Mouse (Mus musculus) urinary bladder, adult 2 months (tissue): Measurements from ENCODE around the gene Mdm2. TPM values are rescaled to one million over a fixed set of nuclear protein-coding genes. Genes with fewer than 3 reads are reported as not detected.
"Not testable (repeated sequence)": the region's sequence is repeated elsewhere in the genome, so short reads cannot be mapped to it uniquely, and the experiment has no call there.

Experiments used
- DNase-seq: peaks from one replicate; pipeline ENCODE4 v3.0.0; 2022; ENCODE audit warnings: low spot score
- polyA plus RNA-seq: library from polyadenylated mRNA; depleted of rRNA; stranded (reverse); fragments of >200 nt; gene quantifications from 2 replicates; pipeline ENCODE4 v1.2.3, GENCODE M21; 2012

Mdm2 gene
- polyA plus RNA-seq, 1 experiment = 70.2 TPM

- no peak for DNase-seq
Observed at GRCm38 (mm10) chr10:117732962-117733592, 22.5 kb upstream of the Mdm2 start.

DNA sequence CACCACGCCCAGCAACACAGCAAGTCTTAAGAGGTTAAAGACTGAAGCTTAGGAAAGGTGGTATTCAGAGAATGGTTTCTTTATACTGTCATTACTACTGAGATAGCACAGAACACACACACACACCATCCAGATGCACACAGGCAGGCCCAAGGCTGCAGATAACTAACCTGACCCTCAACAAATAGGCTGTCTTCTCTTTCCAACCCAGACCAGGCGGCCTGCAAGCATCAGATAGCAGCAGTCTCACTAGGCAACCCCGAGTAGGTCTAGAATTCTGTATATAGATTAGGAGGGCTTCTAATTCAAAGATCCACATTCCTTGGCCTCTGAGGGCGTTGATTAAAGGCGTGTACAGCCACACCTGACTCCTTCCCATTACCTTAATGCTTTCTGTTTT is 21.6 kb upstream of the Mdm2 start:
- no peak for DNase-seq

DNA sequence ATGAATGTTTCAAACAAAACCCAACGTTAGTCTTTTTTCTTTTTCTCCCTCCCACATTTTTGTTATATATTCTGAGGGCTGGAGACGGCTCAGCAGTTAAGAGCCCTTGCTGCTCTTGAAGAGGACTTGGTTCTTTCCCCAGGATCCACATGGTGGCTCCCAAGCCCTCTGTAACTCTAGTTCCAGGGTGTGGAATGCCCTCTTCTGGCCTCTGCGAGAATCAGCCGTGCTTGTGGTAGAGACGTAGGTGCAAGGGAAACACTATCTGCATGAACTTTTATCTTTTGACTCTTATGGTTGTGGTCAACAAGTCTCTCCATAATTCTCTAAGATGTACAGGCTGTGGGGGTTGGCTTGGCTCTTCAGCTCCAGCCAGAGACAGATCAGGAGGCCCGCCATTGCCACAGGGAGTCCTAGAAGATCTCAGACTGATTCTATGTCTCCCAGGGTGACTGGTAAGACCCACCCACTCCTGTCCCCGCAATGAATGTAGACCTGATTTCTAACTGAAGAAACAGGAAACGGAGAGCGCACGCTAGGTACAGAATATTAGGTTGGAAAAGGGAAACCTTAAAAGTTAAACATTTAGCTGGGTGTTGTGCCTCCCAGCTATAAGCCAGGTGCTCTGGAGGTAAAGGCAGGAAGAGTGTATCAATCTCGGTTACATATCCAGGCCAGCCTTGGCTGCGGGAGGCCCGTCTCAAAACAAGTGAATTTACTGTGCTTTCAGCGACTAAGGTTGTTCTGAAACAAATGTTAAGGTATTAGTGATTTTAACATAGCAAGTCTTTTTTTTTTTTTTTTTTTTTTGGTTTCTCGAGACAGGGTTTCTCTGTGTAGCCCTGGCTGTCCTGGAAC is 20.9 kb upstream of the Mdm2 start:
- DNase-seq = no peak

GRCm38 (mm10) chr10:117730637-117731203 is 20.2 kb upstream of the Mdm2 start:
- DNase-seq = no peak

DNA sequence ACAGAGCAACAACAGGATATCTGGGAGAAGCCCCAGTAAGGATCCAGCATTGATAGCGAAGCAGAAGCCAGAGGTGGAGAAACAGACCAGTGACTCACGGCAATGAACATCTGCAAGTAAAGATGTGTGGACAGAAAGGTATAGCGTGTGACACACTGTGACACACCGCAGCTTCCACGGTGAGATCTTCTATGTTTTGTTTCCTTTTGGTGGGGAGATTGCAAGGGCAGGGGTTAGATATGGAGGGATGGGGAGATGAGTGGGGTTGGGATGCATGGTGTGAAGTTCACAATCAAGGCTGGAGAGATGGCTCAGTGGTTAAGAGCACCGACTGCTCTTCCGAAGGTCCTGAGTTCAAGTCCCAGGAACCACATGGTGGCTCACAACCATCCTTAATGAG is 19.6 kb upstream of the Mdm2 start:
- DNase-seq = no peak

DNA sequence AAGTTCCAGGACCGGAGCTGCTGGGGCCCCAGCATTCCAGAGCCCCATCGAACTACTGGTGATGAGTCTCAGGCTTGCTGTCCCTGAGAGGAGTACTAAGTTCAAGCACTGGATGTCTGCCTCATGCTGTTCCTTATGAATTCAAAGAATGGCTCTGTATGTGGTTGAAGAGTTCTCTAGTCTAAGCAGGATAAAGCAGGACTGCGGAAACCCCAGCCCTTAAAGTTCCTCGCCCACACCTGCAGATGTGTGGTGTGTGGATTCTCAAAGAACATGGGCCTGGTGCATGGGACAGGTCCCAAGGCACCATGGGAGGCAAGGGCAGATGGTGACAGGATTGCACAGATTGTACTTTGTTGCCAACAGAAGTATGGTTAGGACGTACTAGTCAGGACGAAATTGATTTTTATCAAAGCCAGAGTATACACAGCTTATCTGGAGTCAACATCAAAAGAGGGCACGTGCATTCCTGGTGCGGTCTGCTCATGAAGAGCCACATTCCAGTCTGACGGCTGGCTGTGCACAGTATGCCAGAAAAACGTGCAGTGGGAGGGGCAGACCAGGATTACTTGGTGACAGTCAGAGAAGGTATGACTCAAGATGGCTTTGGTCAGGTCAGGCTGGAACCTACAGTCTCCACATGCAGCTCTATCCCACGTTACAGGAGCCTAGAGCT is 18.7 kb upstream of the Mdm2 start:
- DNase-seq = no peak

GRCm38 (mm10) chr10:117728574-117728973 is 18.0 kb upstream of the Mdm2 start:
- no peak for DNase-seq

- no peak for DNase-seq
Observed at GRCm38 (mm10) chr10:117727518-117728110, 17.1 kb upstream of the Mdm2 start.

DNA sequence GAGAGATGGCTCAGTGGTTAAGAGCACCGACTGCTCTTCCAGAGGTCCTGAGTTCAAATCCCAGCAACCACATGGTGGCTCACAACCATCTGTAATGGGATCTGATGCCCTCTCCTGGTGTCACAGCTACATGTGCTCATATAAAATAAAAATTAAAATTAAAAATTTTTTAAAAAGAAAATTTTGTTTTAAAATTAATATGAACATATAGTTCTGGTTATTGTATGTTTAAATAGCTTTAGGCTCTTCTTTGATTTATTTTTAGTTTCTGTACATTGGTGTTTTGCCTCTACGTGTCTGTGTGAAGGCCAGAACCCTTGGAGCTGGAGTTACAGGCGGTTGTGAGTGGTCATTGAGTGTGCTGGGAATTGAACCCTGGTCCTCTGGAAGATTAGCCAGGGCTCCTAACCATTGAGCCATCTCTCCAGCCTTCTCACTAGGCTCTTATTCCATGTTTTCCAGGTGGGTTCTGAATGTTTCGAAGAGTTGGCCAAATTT is 16.4 kb upstream of the Mdm2 start:
- DNase-seq = no peak

DNA sequence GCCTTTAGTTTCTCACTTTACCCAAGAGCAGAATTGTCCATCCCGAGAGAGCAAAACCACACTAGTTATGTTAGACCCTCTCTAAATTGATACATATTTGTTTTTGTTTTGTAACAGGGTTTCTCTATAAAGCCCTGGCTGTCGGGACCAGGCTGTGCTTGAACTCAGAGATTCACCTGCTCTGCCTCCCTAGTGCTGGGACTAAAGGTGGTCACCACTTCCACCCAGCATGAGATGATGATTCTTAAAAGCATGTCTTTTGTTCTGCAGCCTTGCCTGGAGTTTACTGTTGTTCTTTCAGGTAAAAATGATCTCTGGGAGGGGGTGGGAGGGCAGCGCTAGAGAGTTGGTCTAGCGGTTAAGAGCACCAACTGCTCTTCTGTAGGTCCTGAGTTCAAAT is 15.8 kb upstream of the Mdm2 start:
- no peak for DNase-seq

GRCm38 (mm10) chr10:117725671-117726070 is 15.1 kb upstream of the Mdm2 start:
- no peak for DNase-seq

- no peak for DNase-seq
Observed at GRCm38 (mm10) chr10:117724804-117725361, 14.3 kb upstream of the Mdm2 start.

- DNase-seq = no peak
Observed at GRCm38 (mm10) chr10:117724136-117724718, 13.7 kb upstream of the Mdm2 start.

GRCm38 (mm10) chr10:117718161-117719119 is 7.9 kb upstream of the Mdm2 start:
- DNase-seq = no peak

DNA sequence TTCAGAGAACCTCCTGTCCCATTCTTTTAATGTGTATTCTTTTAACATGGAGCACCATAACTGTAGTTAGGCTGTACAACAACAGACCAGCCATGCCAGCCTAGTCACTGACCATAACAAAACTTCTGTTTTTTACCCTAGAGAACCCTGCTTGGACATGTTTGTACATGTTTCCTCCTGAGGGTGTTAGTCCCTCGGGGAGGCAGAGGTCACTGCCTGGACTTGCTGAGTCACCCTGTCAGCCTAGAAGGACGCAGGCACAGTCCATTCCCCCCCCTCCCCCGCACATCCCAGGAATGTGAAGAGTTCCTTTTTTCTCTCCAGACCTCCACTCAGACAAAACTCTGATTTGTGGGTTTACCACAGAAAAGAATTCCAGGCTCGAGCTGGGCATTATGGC is 7.0 kb upstream of the Mdm2 start:
- DNase-seq = no peak

DNA sequence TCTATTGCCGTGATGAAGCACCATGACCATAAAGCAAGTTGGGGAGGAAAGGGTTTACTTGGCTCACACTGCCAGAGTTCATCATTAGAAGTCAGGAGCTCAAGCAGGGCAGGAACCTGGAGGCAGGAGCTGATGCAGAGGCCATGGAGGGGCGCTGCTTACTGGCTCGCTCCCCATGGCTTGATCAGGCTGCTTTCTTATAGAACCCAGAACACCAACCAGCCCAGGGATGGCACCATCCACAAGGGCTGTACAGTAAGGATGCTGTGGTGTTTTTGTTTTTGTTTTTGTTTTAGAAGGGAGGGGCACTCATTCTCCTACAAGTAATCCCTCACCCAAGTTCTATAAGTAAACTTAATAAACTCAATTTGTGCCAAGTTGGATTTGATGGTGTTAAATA is 6.1 kb upstream of the Mdm2 start:
- DNase-seq = no peak

GRCm38 (mm10) chr10:117715654-117716053 is 5.1 kb upstream of the Mdm2 start:
- DNase-seq = not testable (repeated sequence)

- no peak for DNase-seq
Observed at GRCm38 (mm10) chr10:117714928-117715500, 4.5 kb upstream of the Mdm2 start.

- no peak for DNase-seq
Observed at GRCm38 (mm10) chr10:117714048-117714545, 3.5 kb upstream of the Mdm2 start.
